Mouse (Mus musculus): ENCODE measurements at regions not wholly inside any gene's neighbourhood (a gene's known extent, or its start where the extent isn't known, plus 50 kb on each side); places are given as distances from the start of the nearest gene placed in this dataset.

GRCm38 (mm10) chr6:99978164-99978746, 252.1 kb upstream of the Prok2 start:
- Histone ChIP-seq H3K27ac (replicated peaks; ENCODE audit: low read depth, low read length) (no peak overlapping the region), H3K4me3 (ENCODE audit: insufficient read depth, low read depth, low read length) (no peak overlapping the region), H3K4me1 (ENCODE audit: control insufficient read depth, insufficient read depth, insufficient read length, low read length) (no peaks in the 10 kb centered on the region)

GRCm38 (mm10) chr6:99976144-99976543, 250.0 kb upstream of the Prok2 start:
- H3K27ac ChIP-seq (replicated peaks; ENCODE audit: low read depth, low read length), result no peak overlapping the region
- no peaks in the 10 kb centered on the region for H3K4me1 ChIP-seq (ENCODE audit: control insufficient read depth, insufficient read depth, insufficient read length, low read length)
- H3K4me3 ChIP-seq (ENCODE audit: insufficient read depth, low read depth, low read length), result no peak overlapping the region

DNA sequence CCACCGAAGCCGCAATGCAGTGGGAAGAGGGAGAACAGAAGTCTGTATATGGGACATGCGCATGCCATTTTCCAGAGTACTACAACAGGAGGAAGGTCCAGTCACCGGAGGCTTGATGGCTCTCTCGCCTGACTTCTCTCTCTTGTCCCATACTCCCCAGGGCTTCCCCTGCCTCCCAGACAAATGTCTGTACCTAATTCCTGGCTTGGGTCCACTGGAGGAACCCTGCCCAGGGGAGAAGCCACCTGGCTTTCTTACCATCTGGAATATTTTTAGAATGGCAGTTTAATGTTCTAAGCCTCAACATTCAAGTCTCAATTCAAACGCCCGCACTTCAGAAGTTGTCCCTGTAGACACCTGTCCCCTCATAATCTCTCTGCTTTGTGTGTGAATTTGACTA, 249.3 kb upstream of the Prok2 start:
- H3K4me1 ChIP-seq (ENCODE audit: control insufficient read depth, insufficient read depth, insufficient read length, low read length), result no peaks in the 10 kb centered on the region
- no peak overlapping the region for H3K27ac ChIP-seq (replicated peaks; ENCODE audit: low read depth, low read length)
- no peak overlapping the region for H3K4me3 ChIP-seq (ENCODE audit: insufficient read depth, low read depth, low read length)

DNA sequence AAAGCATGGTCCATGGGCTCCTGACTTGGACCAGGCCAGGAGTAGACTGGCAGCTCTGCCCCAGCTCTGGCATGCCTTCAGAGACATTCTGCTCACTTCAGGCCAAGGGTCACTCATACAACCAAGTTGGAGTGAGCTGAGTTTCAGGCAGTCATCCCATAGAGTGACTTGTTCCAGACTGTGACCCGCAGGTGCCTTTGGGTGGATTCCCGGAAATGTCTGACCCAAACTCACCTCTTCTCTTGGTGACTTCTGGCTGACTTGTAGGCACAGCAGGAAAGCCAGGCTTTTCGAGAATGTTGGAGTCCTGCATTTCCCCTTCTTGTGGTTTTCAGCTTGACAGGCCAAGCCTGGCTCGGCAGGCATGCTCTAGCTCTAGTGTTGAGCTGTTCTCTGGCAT, 248.3 kb upstream of the Prok2 start:
- Histone ChIP-seq H3K4me3 (ENCODE audit: insufficient read depth, low read depth, low read length) (no peak overlapping the region), H3K4me1 (ENCODE audit: control insufficient read depth, insufficient read depth, insufficient read length, low read length) (no peaks in the 10 kb centered on the region), H3K27ac (replicated peaks; ENCODE audit: low read depth, low read length) (no peak overlapping the region)

- H3K4me3 ChIP-seq (ENCODE audit: insufficient read depth, low read depth, low read length), result no peak overlapping the region
- no peak overlapping the region for H3K27ac ChIP-seq (replicated peaks; ENCODE audit: low read depth, low read length)
- no peaks in the 10 kb centered on the region for H3K4me1 ChIP-seq (ENCODE audit: control insufficient read depth, insufficient read depth, insufficient read length, low read length)
Measured at GRCm38 (mm10) chr6:99971376-99971775, 245.2 kb upstream of the Prok2 start.

DNA sequence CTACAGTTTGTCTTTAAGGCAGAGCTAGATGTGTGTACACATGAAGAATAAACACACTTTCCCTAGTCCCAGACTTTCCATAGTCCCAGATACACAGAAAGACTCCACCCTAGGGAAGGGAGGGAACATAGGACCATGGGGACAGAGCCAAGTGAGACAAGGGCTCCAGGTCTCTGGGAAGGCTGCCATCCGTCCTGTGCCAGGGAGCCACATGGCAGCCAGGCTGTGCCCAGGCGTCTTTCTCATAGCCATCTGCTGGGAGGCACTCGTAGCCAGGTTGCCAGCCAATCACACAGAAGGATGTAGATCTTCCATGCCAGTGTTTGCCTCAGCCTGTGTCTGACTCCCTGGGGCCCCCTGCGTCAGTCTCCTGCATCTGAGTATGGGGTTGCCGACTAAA, 242.7 kb upstream of the Prok2 start:
- Histone ChIP-seq H3K4me1 (ENCODE audit: control insufficient read depth, insufficient read depth, insufficient read length, low read length) (no peaks in the 10 kb centered on the region), H3K27ac (replicated peaks; ENCODE audit: low read depth, low read length) (no peak overlapping the region), H3K4me3 (ENCODE audit: insufficient read depth, low read depth, low read length) (no peak overlapping the region)

- Histone ChIP-seq H3K4me3 (ENCODE audit: insufficient read depth, low read depth, low read length) (no peak overlapping the region), H3K27ac (replicated peaks; ENCODE audit: low read depth, low read length) (no peak overlapping the region), H3K4me1 (ENCODE audit: control insufficient read depth, insufficient read depth, insufficient read length, low read length) (no peaks in the 10 kb centered on the region)
Measured at GRCm38 (mm10) chr6:99967465-99967864, 241.3 kb upstream of the Prok2 start.

DNA sequence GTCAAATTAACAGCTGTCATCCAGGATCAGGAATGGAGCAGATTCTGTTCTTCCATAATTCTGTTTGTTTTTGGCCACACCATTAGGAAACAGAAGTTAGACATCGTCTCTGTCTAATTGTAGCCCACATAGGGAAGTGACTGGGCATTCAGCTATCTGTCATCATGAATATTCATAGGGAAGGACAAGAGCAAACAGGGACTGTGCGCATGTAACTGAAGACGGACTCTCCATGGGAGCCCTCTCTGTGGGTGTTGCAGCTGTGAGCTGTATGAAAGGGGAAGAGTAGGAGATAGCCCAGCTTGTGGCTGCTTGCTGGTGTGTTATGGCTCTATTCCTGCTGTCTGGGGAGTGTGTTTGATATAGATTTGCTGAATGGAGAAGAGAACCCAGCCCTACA, 238.3 kb upstream of the Prok2 start:
- Histone ChIP-seq H3K4me1 (ENCODE audit: control insufficient read depth, insufficient read depth, insufficient read length, low read length) (no peaks in the 10 kb centered on the region), H3K4me3 (ENCODE audit: insufficient read depth, low read depth, low read length) (no peak overlapping the region), H3K27ac (replicated peaks; ENCODE audit: low read depth, low read length) (no peak overlapping the region)

DNA sequence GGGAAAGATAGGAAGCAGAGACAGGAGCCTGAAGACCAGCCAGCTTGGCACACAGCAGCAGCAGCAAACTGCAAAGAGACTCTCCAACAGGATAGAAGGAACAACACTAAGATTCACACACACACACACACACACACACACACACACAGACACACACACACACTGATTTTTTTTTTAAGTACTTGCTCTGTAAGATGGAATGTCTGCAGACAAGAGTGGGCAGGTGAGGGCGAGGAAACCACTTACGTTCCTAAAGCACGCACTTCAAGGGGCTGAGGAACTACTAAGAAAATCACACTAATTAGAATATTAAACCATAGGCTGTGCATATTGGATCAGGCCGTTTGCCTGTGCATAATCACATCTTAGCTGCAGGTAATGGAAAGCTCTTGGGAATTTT, 237.8 kb upstream of the Prok2 start:
- Histone ChIP-seq H3K4me3 (ENCODE audit: insufficient read depth, low read depth, low read length) (no peak overlapping the region), H3K4me1 (ENCODE audit: control insufficient read depth, insufficient read depth, insufficient read length, low read length) (no peaks in the 10 kb centered on the region)

GRCm38 (mm10) chr6:99959371-99959770, 233.2 kb upstream of the Prok2 start:
- Histone ChIP-seq H3K4me1 (ENCODE audit: control insufficient read depth, insufficient read depth, insufficient read length, low read length) (no peaks in the 10 kb centered on the region), H3K27ac (replicated peaks; ENCODE audit: low read depth, low read length) (no peak overlapping the region), H3K4me3 (ENCODE audit: insufficient read depth, low read depth, low read length) (no peak overlapping the region)

More for the DNA sequence above, 237.8 kb upstream of the Prok2 start:
- H3K27ac ChIP-seq (replicated peaks; ENCODE audit: low read depth, low read length), result no peak overlapping the region

- Histone ChIP-seq H3K27ac (replicated peaks; ENCODE audit: low read depth, low read length) (no peak overlapping the region), H3K4me1 (ENCODE audit: control insufficient read depth, insufficient read depth, insufficient read length, low read length) (no peaks in the 10 kb centered on the region), H3K4me3 (ENCODE audit: insufficient read depth, low read depth, low read length) (no peak overlapping the region)
Measured at GRCm38 (mm10) chr6:99954832-99955830, 228.9 kb upstream of the Prok2 start.

GRCm38 (mm10) chr6:99953980-99954776, 228.0 kb upstream of the Prok2 start:
- Histone ChIP-seq H3K4me1 (ENCODE audit: control insufficient read depth, insufficient read depth, insufficient read length, low read length) (no peaks in the 10 kb centered on the region), H3K27ac (replicated peaks; ENCODE audit: low read depth, low read length) (no peak overlapping the region), H3K4me3 (ENCODE audit: insufficient read depth, low read depth, low read length) (no peak overlapping the region)

- H3K4me3 ChIP-seq (ENCODE audit: insufficient read depth, low read depth, low read length), result no peak overlapping the region
- H3K4me1 ChIP-seq (ENCODE audit: control insufficient read depth, insufficient read depth, insufficient read length, low read length), result no peaks in the 10 kb centered on the region
Measured at GRCm38 (mm10) chr6:99950811-99951210, 224.6 kb upstream of the Prok2 start.

GRCm38 (mm10) chr6:99946917-99947316, 220.7 kb upstream of the Prok2 start:
- Histone ChIP-seq H3K4me3 (ENCODE audit: insufficient read depth, low read depth, low read length) (no peak overlapping the region), H3K4me1 (ENCODE audit: control insufficient read depth, insufficient read depth, insufficient read length, low read length) (no peaks in the 10 kb centered on the region), H3K27ac (replicated peaks; ENCODE audit: low read depth, low read length) (no peak overlapping the region)

More at GRCm38 (mm10) chr6:99950811-99951210, 224.6 kb upstream of the Prok2 start:
- no peak overlapping the region for H3K27ac ChIP-seq (replicated peaks; ENCODE audit: low read depth, low read length)

- H3K4me3 ChIP-seq (ENCODE audit: insufficient read depth, low read depth, low read length), result no peak overlapping the region
- no peaks in the 10 kb centered on the region for H3K4me1 ChIP-seq (ENCODE audit: control insufficient read depth, insufficient read depth, insufficient read length, low read length)
- H3K27ac ChIP-seq (replicated peaks; ENCODE audit: low read depth, low read length), result no peak overlapping the region
Measured at GRCm38 (mm10) chr6:99946481-99946880, 220.3 kb upstream of the Prok2 start.
